Mouse (Mus musculus) small intestine, adult 2 months (tissue): ENCODE results near the gene Actn2. TPM values are rescaled to one million over a fixed set of nuclear protein-coding genes. Genes with fewer than 3 reads are reported as not detected.

Experiments
- H3K27ac ChIP-seq: fragments of 200-500 bp; 2 replicates; pipeline ENCODE4 v1.5.1; 2012; ENCODE audit warnings: low read depth, low read length, control low read depth, inconsistent platforms; ENCODE audit not compliant: insufficient read depth
- H3K27me3 ChIP-seq: fragments of 200-500 bp; 2 replicates; pipeline ENCODE4 v1.6.1; 2012; ENCODE audit warnings: mild to moderate bottlenecking, moderate library complexity, low read length, inconsistent platforms; ENCODE audit not compliant: control insufficient read depth, insufficient read depth
- H3K36me3 ChIP-seq: fragments of 200-500 bp; 2 replicates; pipeline ENCODE4 v1.6.1; 2012; ENCODE audit warnings: mild to moderate bottlenecking, low read length, control low read depth, inconsistent platforms; ENCODE audit not compliant: control insufficient read depth, insufficient read depth
- H3K4me1 ChIP-seq: fragments of 200-500 bp; 2 replicates; pipeline ENCODE4 v1.6.1; 2012; ENCODE audit warnings: low read length, inconsistent platforms, mixed read lengths; ENCODE audit not compliant: control insufficient read depth, insufficient read depth, insufficient read length
- H3K4me3 ChIP-seq: fragments of 200-500 bp; 2 replicates; pipeline ENCODE4 v1.5.1; 2012; ENCODE audit warnings: low read depth, mild to moderate bottlenecking, control low read depth, inconsistent platforms, low read length, moderate library complexity
- CTCF ChIP-seq: fragments of 200-500 bp; IDR thresholded peaks from 2 replicates; pipeline ENCODE4 v1.5.1; 2012; ENCODE audit warnings: low read depth, mild to moderate bottlenecking, control low read depth, inconsistent platforms, low read length, moderate library complexity, mixed read lengths; ENCODE audit not compliant: insufficient replicate concordance, insufficient read length; ENCODE audit errors: extremely low read depth
- POLR2A ChIP-seq: fragments of 200-500 bp; IDR thresholded peaks from 2 replicates; pipeline ENCODE4 v1.6.1; 2012; ENCODE audit warnings: low read depth, mild to moderate bottlenecking, control low read depth, inconsistent platforms, low read length, moderate library complexity
- WGBS: fragments of 180-500 bp; shearing (Covaris S2); methylation state at CpG from one replicate; pipeline ENCODE4 v1.1.7; 2018; 5-methylcytosine and 5-hydroxymethylcytosine counted together
- polyA plus RNA-seq: library from polyadenylated mRNA; depleted of rRNA; stranded (reverse); fragments of >200 nt; gene quantifications from 2 replicates; pipeline ENCODE4 v1.2.3, GENCODE M21; 2012

Actn2 gene
- polyA plus RNA-seq, 1 experiment, result 6.9 TPM

DNA sequence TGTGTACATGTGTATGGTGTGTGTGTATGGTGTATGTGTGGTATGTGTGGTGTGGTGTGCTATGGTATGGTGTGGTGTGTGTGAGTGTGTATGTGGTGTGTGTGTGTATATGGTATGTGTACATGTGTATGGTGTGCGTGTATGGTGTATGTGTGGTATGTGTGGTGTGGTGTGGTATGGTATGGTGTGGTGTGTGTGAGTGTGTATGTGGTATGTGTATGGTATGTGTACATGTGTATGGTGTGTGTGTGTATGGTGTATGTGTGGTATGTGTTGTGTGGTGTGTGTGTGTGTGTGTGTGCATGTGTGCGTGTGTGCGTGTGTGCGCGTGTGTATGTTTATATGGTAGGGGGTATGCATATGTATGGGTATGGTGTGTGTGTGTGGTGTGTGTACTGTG, 9.0 kb downstream of the Actn2 start:
- H3K27me3 ChIP-seq, result no peaks in the 10 kb centered on the region
- 96% methylated on average over 5 of the region's 5 CpGs for WGBS
- H3K4me3 ChIP-seq, result no peak overlapping the region
- no peak overlapping the region for H3K27ac ChIP-seq
- no peaks in the 10 kb centered on the region for H3K36me3 ChIP-seq
- H3K4me1 ChIP-seq, result no peaks in the 10 kb centered on the region
- TF ChIP-seq POLR2A (no peak), CTCF (no peak)

GRCm38 (mm10) chr13:12328392-12328791, 12.2 kb downstream of the Actn2 start:
- TF ChIP-seq CTCF, result no peak
- TF ChIP-seq POLR2A, result no peak
- H3K36me3 ChIP-seq, result no peaks in the 10 kb centered on the region
- H3K27me3 ChIP-seq, result no peaks in the 10 kb centered on the region
- no peak overlapping the region for H3K27ac ChIP-seq
- WGBS, result 79% methylated on average over 4 of the region's 4 CpGs
- H3K4me3 ChIP-seq, result no peak overlapping the region
- H3K4me1 ChIP-seq, result no peaks in the 10 kb centered on the region

DNA sequence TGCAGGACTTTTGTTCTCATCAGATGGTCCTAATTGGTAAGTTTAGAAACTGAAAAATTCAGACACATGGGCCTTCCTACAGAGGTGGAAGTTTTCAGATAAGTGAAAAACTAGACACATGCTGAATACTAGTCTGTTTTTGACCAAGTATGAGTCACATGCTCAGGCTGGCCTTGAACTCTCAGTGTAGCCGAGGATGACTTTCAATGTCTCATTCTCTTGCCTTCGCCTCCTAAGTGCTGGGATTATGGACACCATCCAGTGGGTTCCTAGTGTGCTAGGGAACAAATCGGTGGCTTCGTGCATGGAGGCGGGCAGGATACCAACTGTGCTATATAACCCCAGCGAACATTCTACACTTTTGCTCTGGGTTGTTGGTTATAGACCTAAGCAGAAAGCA, 13.0 kb downstream of the Actn2 start:
- WGBS, result 94% methylated on average over 6 of the region's 6 CpGs
- no peak overlapping the region for H3K27ac ChIP-seq
- no peaks in the 10 kb centered on the region for H3K27me3 ChIP-seq
- TF ChIP-seq POLR2A (no peak), CTCF (no peak)
- no peaks in the 10 kb centered on the region for H3K36me3 ChIP-seq
- no peaks in the 10 kb centered on the region for H3K4me1 ChIP-seq
- H3K4me3 ChIP-seq, result no peak overlapping the region

DNA sequence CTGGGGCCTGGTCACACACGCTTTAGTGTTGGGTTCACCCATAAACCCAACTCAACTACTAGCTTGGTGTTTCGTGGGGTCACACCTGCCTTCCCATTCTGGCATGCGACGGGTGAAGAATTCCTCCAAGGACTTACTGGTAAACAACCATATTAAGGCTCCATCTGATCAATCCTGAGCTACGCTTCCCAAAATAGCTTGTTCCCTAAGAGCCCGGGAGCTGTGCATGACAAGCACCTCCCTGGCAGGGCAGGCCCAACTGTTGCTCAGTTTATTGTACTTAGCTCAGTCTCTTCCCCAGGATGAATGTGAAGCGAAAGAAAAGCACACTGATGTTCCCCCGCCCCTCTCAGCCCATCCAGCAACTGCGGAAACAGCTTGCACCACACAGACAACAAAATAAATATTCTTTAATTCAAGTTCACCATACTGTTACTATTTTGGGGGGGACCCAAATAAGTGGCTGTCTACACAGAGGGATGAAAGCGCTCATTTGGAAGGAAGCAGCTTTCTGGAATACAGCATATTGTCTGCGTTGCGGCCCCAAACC, 17.4 kb downstream of the Actn2 start:
- TF ChIP-seq POLR2A (no peak), CTCF (no peak)
- H3K36me3 ChIP-seq, result no peaks in the 10 kb centered on the region

GRCm38 (mm10) chr13:12320148-12320547, 20.4 kb downstream of the Actn2 start:
- H3K36me3 ChIP-seq, result no peaks in the 10 kb centered on the region
- H3K4me1 ChIP-seq, result no peaks in the 10 kb centered on the region
- no peaks in the 10 kb centered on the region for H3K27me3 ChIP-seq
- no peak overlapping the region for H3K4me3 ChIP-seq
- H3K27ac ChIP-seq, result no peak overlapping the region
- TF ChIP-seq POLR2A (no peak), CTCF (no peak)
- 64% methylated on average over 2 of the region's 2 CpGs for WGBS

More for the DNA sequence above, 17.4 kb downstream of the Actn2 start:
- H3K4me3 ChIP-seq, result no peak overlapping the region
- H3K27me3 ChIP-seq, result no peaks in the 10 kb centered on the region
- H3K27ac ChIP-seq, result no peak overlapping the region
- no peaks in the 10 kb centered on the region for H3K4me1 ChIP-seq
- 84% methylated on average over 12 of the region's 12 CpGs for WGBS

- no peaks in the 10 kb centered on the region for H3K27me3 ChIP-seq
- H3K4me1 ChIP-seq, result no peaks in the 10 kb centered on the region
- H3K36me3 ChIP-seq, result no peaks in the 10 kb centered on the region
- no peak overlapping the region for H3K4me3 ChIP-seq
- no peak overlapping the region for H3K27ac ChIP-seq
- no peak for TF ChIP-seq POLR2A
- no peak for TF ChIP-seq CTCF
- 56% methylated on average over 5 of the region's 5 CpGs for WGBS
Observed at GRCm38 (mm10) chr13:12318017-12318416, 22.5 kb downstream of the Actn2 start.

GRCm38 (mm10) chr13:12317191-12317765, 23.3 kb downstream of the Actn2 start:
- no peak overlapping the region for H3K4me3 ChIP-seq
- 37% methylated on average over 6 of the region's 6 CpGs for WGBS
- no peaks in the 10 kb centered on the region for H3K4me1 ChIP-seq
- H3K36me3 ChIP-seq, result no peaks in the 10 kb centered on the region
- no peak overlapping the region for H3K27ac ChIP-seq
- no peaks in the 10 kb centered on the region for H3K27me3 ChIP-seq
- TF ChIP-seq CTCF, result no peak
- TF ChIP-seq POLR2A, result no peak

- no peak overlapping the region for H3K4me3 ChIP-seq
- H3K27ac ChIP-seq, result no peak overlapping the region
- TF ChIP-seq CTCF (no peak), POLR2A (no peak)
- WGBS, result 61% methylated on average over 6 of the region's 6 CpGs
- H3K4me1 ChIP-seq, result no peaks in the 10 kb centered on the region
- H3K27me3 ChIP-seq, result no peaks in the 10 kb centered on the region
- H3K36me3 ChIP-seq, result no peaks in the 10 kb centered on the region
Observed at GRCm38 (mm10) chr13:12314173-12314572, 26.4 kb downstream of the Actn2 start.
